Mouse (Mus musculus): ENCODE measurements around the gene Wars2.

Wars2 gene

DNA sequence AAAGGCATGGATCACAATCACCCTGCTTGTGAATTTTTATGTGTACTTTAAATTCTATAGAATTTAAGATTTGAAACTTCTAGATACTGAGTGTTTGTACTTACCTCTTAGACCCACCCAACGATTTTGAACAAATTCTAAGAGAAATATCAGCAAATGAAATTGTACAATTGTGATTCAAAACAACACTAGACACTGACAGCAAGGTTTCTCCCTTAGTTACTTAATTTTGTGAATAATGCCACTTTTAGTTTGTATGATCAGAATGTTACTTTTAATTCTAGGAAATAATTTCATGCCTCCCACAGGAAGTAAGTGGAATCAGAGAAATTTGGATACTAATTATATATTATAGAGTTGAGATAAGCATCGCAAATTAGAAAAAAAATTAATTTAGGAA is 119.5 kb downstream of the Wars2 start:
- in situ Hi-C loops (cut with MboI, MseI): loop anchor here in 1 of 2 experiments (25.0 kb wide), 1 partner anchor 1652 kb away; the partner anchor contains the start of gene Trim45

DNA sequence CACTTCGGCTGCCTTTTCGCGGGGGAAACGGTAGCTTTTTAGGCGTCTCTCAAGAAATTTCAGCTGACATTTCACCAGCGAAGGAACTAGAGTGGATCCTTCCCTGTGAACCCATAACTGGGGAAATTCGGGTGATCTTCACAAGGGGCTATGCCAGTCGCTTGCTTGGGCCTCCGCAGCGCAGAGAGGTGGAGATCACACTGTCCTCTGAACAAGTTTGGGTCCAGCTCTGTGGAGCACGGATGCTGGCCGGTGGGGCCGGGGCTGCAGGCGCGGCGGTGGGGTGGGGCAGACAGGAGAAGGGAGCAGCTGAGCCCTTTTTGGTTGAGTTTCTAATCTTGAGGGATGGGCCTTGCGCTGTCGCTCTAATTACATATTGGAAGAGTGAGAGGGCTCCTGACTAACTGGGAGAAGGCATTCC is 120.5 kb downstream of the Wars2 start:
- in situ Hi-C loops (cut with MboI, MseI): loop anchor here in 1 of 2 experiments (25.0 kb wide), 1 partner anchor 1651 kb away; the partner anchor contains the start of gene Trim45

DNA sequence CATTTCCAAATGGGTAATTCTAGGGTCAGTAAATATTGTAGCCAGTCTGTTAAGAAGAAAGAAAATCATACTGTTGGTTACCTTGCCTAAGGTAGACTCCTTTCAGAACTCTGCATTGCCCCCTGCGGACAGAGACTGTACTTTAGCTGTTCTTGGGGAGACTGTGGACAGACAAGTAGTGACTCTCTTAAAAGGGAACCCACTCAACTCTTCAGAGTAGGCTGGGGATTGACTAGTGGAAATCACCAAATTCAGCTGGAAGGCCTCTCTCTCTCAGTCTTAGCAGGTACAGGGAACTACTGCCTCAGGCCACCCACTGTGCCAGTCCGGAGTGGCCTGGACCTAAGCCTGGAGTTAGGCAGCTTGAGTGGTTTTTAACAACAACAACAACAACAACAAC is 121.1 kb downstream of the Wars2 start:
- in situ Hi-C loops (cut with MboI, MseI): loop anchor here in 1 of 2 experiments (25.0 kb wide), 1 partner anchor 1650 kb away; the partner anchor contains the start of gene Trim45

DNA sequence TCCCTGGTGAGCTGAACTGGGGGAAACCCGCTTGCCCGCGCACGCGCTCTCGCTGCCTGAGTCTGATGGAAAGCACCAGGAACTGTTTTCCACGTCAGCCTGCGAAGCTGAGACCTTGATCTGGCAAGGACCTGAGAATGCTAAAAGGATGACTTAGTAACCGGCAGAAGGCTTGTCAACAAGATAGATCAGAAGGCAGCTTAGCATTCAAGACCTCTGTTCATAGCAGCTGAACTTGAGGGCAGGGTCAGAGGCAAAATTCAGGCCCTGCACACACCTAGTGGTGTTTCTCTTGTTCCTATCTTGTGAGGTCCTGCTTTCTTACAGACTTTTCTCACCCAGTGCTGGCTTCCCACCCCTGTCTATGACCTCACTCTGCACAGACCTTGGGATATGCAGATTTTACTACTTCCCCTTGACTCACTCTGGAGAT is 122.6 kb downstream of the Wars2 start:
- in situ Hi-C loops (cut with MboI, MseI): loop anchor here in 1 of 2 experiments (25.0 kb wide), 1 partner anchor 1649 kb away; the partner anchor contains the start of gene Trim45

DNA sequence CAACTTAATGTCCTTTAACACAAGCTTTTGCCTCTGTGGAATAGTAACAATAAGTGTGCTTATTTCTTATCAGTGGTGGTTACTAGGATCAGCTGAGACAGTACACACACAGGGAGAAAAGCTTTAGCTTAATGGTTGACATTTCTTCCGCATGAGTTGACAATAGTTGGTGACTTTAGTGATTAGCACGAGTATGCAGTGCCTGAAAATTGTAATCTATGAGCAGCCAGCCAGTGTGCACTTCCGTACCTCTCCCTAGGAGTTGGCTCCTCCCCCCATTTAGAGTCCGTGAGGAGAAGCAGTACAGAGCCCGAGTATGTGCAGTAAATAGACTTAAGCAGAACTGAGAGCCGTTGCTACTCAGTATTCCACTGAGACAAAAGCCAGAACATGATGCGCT is 123.8 kb downstream of the Wars2 start:
- in situ Hi-C loops (cut with MboI, MseI): loop anchor here in 1 of 2 experiments (25.0 kb wide), 1 partner anchor 1648 kb away; the partner anchor contains the start of gene Trim45

DNA sequence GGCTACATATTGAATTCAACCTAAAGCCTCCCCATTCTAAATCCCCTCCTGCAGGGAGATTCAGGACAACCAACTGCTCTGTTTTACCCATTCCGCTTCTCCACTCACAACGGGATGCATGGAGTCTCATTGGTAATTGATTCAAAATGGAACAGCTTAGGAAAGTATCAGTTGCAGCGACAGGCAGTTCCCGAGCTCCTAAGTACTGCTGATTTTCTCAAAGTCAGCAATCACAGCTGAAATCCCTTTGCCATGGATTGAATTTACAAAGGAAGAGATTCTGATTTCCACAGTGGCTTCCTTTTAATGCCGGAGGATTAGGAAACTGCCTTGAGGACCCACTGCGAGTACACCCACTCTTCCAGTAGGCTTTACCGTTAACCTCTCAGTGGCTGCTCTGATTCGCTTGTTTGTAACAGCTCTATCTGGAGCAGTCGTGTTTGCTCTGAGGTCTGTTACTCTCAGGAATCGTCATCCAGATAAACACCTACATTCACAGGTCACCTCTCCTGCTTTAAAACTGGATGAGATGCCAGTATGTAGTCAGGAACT is 126.0 kb downstream of the Wars2 start:
- in situ Hi-C loops (cut with MboI, MseI): loop anchor here in 1 of 2 experiments (25.0 kb wide), 1 partner anchor 1645 kb away; the partner anchor contains the start of gene Trim45

DNA sequence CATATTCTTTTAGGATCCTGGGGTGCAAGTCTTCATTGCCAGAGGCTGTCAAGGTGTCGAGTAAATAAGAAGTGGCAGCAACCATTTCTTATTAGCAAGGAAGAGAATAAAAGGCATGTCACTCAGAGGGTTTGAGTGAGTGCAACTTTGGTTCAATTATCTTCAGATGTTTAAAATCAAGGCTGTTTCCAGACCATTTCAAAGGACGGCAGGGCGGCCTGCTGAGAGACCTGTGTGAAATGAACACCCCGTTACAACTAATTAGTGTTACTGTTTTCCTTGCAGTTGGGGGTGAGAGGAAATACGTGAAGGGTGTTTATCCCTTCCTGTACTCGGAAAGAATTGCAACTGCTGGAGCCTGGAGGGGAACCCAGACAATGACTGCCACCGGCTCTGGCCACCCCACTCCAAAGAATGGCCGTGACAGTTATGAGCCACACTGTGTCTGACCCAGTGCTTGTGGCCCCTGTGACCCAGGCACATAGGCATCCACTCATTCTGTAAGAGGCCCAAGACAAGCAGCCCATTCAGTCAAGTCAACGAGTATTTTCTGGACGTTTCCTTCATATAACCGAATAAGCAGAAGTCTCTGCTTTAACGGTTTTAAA is 137.2 kb downstream of the Wars2 start:
- in situ Hi-C loops (cut with MboI, MseI): loop anchor here in 1 of 2 experiments (25.0 kb wide), 1 partner anchor 366 kb away; no protein-coding TSS in a partner anchor

DNA sequence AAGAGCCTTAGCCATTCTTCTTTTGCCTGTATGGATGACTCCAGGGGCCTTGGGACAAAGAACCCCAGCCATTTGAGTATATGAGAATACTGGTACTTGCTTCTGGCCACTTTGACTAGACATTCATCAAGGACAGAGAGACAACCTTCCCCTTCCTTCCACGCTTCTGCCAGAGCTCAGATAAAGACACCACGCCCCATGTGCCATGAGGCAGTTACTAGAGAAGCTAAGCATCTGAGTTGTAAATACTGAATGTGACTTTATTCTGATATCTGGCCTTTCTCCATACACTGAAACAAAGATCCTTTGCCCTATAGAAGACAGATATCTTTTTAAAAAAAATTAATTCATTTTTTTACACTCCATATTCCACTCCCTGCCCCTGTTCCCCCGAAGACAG is 138.8 kb downstream of the Wars2 start:
- in situ Hi-C loops (cut with MboI, MseI): loop anchor here in 1 of 2 experiments (25.0 kb wide), 1 partner anchor 367 kb away; no protein-coding TSS in a partner anchor

DNA sequence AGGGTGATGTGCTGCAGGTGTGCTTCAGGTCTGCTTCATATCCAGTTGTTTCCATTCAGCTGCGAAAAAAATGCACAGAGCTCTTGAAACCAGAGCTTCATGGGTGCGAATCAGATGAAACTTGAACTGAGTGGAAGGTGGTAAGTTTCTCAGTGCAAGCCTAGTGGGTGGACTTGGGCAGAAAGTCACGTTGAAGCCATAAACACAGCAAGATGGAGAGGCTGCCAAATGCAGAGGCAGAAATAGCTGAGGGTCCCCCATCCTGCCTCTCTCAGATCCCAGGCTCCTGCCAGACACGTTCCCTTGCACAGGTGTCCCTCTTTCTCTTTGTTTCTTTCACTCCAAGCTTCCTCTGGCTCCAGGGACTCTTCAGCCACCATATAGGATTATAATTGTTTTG is 140.6 kb downstream of the Wars2 start:
- in situ Hi-C loops (cut with MboI, MseI): loop anchor here in 1 of 2 experiments (25.0 kb wide), 1 partner anchor 369 kb away; no protein-coding TSS in a partner anchor

DNA sequence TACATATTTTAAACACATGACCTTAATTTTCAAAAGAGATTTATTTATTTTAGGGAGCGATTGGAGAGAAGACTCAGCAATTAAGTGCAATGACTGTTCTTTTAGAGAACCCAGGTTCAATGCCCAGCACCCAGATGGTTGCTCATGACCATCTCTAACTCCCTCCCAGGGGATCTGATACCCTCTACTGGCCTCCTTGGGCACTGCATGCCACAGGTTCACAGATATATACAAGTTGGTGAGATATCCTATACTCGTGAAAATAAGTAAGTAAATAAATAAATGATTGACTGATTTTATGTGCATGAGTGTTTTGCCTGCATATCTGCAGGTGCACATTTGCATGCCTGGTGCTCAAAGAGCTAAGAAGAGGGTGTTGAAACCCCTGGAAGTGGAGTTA is 147.4 kb downstream of the Wars2 start:
- in situ Hi-C loops (cut with MboI, MseI): loop anchor here in 1 of 2 experiments (25.0 kb wide), 1 partner anchor 376 kb away; no protein-coding TSS in a partner anchor
